Mouse (Mus musculus): ENCODE measurements around the gene Ttf2.

GRCm38 (mm10) chr3:101015254-101015653 lies 45.8 kb upstream of the Ttf2 start:
- no peak for TF ChIP-seq EP300 (IDR thresholded peaks at IDR 0.05; ENCODE audit: low read depth)
- no peak for TF ChIP-seq CTCF (IDR thresholded peaks at IDR 0.05; ENCODE audit: low read depth)

Data from liver, postnatal 0 days (tissue).